Mouse (Mus musculus): Measurements from ENCODE around the gene Tpte.
A peak's percentile ranks its signal among the peaks of the same experiment; 100 is the strongest.

The Tpte gene

DNA sequence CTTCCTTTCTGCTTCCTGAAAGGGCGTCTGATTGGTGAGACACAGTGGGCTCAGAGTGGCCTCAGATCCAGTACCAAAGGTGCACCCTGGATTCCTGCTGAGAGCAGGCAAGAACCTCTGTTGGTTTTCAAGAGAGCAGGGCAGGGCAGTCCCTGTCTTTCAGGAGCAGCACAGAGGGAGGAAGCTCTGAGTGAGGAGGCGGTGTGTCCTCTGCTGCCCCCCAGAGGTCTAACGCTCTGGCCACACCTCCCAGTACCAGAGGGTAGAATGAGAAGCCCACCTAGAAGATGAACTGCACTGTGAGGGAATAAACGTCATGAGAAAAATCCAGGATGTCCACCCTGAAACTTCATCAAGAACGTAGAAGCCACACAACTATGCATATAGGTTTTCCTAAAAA is 93.7 kb downstream of the Tpte start:
- DNase-seq (ENCODE audit: low spot score in 2 of 2): peak; percentile 40 to 71

DNA sequence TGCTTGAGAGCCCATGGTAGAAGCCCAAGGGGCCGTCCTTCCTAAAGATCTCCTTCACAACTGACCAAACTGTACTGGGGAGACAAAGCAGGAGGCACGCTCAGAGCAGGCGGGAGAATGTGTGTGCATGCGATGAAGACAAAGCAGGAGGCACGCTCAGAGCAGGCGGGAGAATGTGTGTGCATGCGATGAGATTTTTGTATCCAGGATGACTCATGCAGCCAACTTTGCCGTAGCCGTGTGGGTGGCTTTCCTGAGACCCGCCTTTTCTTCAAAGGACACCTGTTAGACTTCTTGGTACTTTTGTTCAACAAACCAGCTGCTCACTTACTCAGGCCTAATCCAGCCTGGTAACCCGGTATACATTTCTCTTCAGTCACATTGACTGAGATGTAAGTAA is 97.7 kb downstream of the Tpte start:
- DNase-seq (ENCODE audit: low spot score in 2 of 2): no peak

DNA sequence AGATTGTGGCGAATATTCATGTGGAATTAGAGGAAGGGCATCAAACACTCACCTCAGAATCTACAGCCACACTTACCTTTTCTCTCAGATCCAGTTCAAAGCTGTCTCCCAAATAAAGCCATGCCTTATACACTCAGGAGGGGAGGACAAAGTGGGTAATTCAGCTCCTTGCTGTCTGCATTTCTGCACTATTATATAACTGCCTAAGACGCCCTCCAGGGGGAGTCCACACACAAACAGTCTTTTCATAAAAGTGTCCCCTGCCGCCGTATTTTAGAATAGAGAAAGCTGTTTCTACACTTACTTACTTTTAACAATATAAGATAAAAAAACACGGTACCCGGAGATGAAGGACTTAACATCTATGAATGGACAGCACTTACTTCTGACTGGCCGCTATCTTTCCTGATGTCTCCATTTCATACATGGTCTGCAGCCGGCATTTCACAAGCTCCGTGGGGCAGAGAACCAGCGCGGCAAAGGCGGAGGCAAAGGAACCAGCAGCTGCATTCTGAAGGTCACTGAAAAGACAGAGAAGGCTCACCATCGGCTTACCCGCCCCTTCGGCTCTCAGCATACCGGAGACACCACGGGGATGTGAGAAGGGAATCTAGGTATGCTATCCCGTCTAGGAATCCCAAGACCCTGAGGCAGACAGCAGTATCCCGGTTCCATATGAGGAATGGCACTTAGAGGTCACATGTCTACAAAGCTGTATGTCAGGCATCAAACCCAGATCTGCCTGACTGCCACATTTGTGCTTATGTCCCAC is 99.8 kb downstream of the Tpte start:
- no peak for DNase-seq (ENCODE audit: low spot score in 2 of 2)

DNA sequence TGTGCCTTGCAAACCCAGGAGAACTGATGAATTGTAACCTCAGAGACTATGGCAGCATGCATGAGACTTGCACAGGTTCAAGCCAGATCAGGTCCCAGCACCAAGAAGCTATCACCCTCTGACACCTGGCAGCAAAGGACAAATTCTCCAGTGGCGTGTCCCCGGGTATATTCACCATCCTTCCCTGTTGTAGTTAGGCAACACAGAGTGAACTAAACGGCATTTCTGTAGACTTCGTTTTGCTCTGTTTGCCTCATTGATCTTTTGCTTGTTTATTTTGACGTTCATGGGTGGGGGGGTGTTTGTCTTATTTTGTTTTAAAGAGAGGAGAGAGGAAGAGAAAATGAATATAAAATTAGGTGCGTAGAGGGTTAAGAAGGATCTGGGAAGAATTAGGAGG is 101.9 kb downstream of the Tpte start:
- DNase-seq (ENCODE audit: low spot score in 2 of 2): no peak

DNA sequence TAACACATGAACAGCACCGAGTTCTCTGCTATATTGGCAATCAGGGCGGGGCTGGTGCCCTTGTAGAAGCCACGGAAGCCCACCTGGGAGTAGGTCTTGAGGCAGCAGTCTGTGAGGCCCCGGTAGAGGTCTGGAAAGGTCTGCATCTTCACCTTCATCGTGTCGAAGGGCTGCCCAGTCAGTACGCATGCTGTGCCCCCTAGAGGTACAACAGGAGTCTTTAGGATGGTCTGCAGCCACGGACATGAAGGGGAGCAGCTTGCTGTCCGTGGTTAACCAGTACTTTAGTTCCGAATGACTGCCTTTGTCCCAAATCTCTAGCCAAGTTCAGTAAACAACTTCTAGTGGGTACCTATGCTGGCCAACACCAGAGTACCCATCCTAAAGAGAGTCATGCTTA is 106.6 kb downstream of the Tpte start:
- DNase-seq (ENCODE audit: low spot score in 2 of 2): no peak

DNA sequence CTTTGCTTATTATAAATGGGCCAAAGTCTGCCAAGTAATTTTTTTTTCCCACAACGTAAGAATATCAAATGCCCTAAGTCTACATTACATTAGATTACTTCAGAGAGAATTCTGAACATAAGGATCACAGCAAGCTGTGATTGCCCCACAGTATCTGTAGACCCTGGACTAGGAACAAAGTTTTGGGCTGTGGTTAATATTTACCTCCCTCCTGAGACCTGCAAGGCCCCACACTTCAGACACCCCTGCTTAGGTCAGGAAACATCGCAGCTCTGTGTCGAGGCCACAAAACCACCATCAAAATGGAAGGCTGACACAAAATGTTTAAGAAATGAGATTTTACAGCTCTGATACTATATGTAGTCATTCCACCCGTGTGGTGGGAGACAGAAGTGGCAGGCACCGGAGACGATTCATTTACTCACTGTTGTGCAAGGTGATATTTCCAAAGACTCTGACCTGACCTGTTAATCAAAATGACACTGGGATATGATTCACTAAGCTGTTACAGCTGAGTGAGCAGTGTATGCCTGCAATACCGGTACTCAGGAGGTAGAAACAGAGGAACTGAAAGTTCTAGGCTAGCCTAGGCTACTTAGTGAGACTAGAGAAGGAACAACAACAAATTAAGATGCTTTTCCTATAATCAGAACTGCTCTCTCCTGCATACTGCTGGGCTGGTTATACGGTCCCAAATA is 107.7 kb downstream of the Tpte start:
- no peak for DNase-seq (ENCODE audit: low spot score in 2 of 2)

DNA sequence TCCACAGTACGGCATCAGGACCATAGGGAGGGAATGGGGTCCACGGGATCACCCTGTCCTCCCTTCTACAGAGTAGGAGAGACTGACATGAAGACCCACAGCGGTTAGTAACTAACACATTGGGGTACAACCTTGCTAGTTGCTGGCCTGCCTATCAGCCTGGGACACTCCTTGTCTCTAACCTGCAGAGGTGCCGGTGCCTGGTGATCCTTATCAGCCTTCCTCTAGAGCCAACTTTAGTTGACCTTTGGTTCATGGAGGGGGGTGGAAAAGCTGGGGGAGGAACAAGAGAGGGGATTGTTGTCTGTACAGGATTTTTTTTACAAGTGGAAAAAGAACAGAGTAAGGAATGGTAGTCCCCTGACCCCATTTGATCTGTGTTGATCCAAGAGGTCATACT is 111.2 kb downstream of the Tpte start:
- DNase-seq (ENCODE audit: low spot score in 2 of 2): no peak

DNA sequence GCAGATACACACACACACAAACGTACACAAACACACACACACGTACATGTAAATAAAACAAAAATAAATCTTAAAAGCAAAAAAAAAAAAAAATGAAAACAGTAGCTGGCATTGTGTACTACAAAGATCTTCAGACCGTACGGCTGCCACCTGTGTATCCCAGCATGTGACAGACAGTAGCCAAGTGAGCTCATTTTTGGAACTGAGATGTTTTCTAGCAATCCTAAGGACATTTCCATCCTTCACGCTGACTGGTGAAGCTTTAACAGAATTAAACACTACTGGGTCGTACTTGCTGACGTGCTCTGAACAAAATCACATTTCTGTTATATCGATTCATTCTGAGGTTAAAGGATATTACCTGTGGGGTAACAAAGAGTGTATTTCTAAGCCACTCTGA is 112.0 kb downstream of the Tpte start:
- DNase-seq (ENCODE audit: low spot score in 2 of 2): no peak

DNA sequence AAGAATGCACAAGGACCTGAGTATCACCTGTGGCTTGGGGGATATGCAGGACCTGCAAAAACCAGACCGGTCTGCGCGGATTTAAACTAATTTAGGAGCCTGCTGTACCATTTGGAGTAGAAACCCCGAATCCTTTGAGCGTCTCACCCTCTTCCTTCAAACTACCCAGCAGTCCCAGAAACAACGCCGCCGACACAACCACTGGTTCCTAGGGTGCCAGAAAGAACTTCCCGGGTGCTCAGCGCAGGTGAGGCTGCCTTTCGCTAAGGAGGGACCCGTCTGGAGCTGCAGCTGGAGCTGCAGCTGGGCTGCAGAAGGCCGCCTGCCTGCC is 114.5 kb downstream of the Tpte start:
- DNase-seq (ENCODE audit: low spot score in 2 of 2): no peak

DNA sequence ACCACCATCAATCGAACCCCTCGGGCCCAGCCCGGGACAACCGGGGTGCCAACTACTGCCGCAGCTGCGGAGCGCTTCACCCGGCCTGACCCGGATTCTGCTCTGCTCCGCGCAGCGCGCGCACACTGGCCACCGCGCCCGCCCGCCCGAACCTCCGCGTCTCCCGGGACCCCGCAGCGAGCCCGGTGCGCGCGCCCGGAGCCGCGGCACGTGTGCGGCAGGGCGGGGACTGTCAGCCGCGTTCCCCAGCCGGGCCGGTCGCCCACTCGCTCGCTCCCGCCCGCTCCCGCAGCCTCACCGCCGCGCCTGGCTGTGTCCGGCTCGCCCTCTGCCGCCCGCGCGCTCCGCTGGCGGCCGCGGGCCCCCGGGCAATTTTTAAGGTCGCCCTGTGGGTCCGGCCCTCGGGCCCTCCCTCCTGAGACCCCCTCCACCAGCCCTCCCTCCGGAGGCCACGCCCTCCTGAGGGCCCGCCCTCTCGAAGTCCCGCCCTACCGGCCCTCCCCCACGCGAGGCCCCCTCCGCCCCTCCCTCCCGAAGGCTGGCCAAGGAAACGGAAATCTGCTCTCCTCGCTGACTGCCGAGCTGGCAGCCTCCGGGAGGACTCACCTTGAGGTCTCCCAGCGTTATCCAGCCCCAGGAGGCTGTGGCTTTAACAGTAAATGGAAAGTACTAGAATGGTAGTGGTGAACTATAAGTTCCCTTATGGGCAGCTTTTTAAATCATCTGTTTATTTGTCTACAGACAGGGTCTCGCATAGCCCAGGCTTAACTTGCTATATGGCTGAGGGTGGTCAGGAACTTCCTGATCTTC is 115.1 kb downstream of the Tpte start, which contains the start of gene Slc25a15:
Gene Slc25a15, minus strand, starts transcription at position 456 of the 810 bp plus-strand sequence.
- peak; percentile 83 to 90 for DNase-seq (ENCODE audit: low spot score in 2 of 2)

DNA sequence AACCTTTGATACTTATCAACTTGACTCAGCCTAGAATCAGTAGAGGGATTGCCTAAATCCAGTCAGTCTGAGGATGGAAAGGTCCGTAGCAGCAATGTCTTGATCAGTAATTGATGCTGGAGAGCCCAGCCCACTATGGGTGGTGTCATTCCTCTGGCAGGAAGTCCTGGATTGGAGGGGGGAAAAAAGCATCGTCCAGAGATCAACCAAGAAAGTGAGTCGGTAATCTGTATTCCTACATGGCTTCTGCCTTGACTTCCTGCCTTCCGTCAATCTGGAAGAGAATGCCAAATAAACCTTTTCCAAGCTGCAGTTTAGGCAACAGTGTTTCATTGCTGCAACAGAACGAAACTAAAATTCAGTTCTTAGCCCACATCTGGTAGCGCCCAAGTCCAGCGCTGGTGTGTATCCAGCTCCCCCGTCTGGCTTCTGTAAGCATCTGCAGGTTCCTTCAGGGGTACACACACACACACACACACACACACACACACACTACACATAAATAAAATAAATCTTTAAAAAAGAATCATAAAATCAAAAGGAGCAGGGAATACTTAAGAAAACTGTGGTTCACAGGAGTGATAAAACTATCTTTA is 116.1 kb downstream of the Tpte start:
- DNase-seq (ENCODE audit: low spot score in 2 of 2): no peak

DNA sequence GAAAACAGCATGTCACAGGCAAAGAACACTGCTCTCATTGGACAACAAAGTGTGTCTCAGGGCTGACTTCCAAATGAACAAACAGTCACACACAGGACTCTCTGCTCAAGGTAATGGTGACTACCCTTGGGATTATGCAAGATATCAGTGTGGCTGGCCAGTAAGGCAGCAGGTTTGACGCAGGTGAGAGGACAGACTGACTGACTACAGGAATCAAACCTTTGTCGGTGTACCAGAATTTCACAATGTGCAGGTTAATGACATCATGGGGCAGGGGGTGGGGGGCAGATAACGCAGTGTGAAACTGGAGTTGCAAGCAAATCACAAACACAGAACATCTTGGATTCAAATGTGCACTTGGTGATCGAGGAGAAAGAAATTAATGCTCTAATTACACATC is 117.4 kb downstream of the Tpte start:
- no peak for DNase-seq (ENCODE audit: low spot score in 2 of 2)

DNA sequence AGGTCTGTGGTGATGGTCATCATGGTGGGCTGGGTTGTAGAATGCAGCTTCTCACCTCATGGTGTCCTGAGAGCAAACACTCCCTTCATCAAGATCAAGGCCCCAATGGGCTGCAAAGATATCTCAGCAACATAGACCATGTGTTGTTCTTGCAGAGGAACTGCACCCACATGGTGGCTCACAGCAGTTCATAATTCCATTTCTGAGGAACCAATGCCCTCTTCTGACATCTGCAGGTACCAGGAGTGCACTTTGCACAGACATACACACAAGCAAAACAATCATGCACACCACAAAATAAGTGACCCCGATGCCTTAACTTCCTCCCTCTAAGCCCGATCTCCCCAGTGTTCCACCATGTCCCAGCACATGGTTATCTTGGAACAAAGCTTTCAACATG is 120.0 kb downstream of the Tpte start:
- DNase-seq (ENCODE audit: low spot score in 2 of 2): no peak

DNA sequence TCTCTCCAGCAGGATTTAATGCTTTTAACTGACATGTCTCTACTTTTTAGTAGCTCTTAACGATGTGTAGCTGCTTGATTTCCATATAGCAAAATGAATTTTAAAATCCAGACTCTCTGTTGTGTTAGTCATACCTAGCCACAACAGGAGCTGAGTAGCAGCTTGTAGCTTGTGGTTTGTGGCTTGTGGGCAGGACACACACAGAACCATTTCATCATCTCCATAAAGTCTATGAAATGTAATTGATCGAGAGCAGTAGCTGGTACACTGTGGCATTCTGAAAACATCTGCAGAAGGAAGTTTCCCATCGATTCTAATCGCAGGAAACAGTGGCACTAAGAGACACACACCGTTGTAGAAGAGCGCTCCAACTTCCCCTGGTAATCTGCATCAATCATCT is 122.5 kb downstream of the Tpte start:
- DNase-seq (ENCODE audit: low spot score in 2 of 2): no peak

DNA sequence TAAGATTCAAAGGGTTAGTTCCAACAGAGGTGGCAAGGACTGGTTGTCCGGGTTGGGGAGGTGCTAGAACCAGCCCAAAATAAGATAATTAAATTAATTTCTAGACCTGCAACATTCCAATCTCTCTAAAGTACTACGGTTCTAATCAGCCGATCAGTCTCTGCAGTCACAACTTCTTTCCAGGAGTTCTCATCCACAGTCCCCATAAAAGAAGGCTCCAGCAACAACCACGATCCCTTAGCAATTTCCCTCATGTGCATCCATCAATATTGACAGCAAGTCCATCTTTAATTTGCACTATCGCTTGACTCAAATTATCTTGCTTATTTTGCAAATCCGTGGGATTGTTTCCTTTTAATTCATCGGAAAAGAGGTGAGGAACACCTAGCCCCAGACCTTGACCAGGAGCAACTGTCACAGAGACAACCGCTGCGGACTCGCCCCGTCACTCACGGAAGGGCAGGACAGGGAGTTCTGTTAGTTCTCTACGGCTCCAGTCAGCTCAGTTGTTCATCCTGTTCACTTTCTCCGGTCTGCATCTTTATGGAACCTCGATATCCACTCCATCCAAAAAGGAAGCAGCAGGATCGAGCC is 127.5 kb downstream of the Tpte start:
- no peak for DNase-seq (ENCODE audit: low spot score in 2 of 2)

DNA sequence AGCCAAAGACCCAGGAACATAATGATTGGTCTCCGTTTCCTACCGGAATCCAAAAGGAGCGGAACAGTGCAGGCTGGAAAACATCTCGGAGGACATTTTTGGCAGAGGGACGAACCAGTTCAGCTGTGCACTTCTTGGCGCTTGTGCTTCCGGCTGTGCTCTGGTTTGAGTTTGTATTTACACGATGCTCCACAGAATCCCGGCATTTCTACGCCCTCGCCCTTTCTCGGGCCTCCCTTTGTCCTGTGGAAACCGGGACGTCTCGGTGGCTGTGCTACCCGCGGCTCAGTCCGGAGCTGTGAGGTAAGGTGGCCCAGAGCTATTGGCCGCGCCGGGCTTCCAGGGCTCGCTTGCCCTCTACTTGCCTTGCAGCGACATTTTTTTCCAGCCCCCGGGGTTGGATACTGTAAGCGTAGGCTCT is 128.1 kb downstream of the Tpte start, which contains the start of gene Mrps31:
Gene Mrps31, plus strand, starts transcription at position 80 of the 421 bp plus-strand sequence.
- DNase-seq (ENCODE audit: low spot score in 2 of 2): peak; percentile 78 to 87

DNA sequence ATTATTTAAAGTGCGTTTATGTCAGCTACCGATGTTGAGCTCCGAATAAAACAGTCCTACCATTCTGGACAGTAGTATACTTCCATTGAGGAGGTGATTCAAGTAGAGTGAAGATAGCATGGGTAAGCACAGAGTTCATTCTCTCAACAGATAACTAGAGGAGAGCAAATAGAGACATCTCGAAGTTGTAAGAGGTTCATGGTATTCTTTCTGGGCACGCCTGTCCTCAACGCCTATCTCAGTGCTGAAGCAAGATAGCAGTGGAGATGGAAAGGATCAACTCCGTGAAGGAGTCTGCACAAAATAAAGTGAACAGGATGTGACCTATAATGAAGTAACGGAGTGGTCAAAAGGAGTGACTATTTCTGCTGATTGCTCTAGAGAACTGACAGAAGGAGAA is 128.7 kb downstream of the Tpte start:
- DNase-seq (ENCODE audit: low spot score in 2 of 2): no peak

Data from spleen, postnatal 4 days (tissue).